Mouse (Mus musculus): Measurements from ENCODE around the gene Elavl2. TPM values are rescaled to one million over a fixed set of nuclear protein-coding genes. Genes with fewer than 3 reads are reported as not detected.

Gene Elavl2
- polyA plus RNA-seq, 1 experiment from 2014 or later: 141 TPM

- peaks cover 28% of the 10 kb centered on the region for H3K4me1 ChIP-seq (replicated peaks)
- peak overlapping the region; percentile 93 for H3K4me2 ChIP-seq
- H3K9ac ChIP-seq: peak overlapping the region; percentile 83
- no peaks in the 10 kb centered on the region for H3K36me3 ChIP-seq
- ATAC-seq (ENCODE audit: low FRiP score, low read depth): no peak
- peak overlapping the region; percentile 89 for H3K4me3 ChIP-seq
- H3K9me3 ChIP-seq: no peaks in the 10 kb centered on the region
- WGBS: 0% methylated on average over 7 of the region's 7 CpGs
- H3K27ac ChIP-seq (replicated peaks): peak overlapping the region; percentile 95
- no peaks in the 10 kb centered on the region for H3K27me3 ChIP-seq
These were observed 25.3 kb downstream of the Elavl2 start for GRCm38 (mm10) chr4:91375372-91375687.

- Histone ChIP-seq H3K27ac (replicated peaks) (peak overlapping the region; percentile 95), H3K36me3 (no peaks in the 10 kb centered on the region), H3K9ac (peak overlapping the region; percentile 83), H3K4me3 (peak overlapping the region; percentile 89), H3K4me2 (peak overlapping the region; percentile 93), H3K9me3 (no peaks in the 10 kb centered on the region), H3K27me3 (no peaks in the 10 kb centered on the region), H3K4me1 (replicated peaks) (peaks cover 28% of the 10 kb centered on the region)
- ATAC-seq (ENCODE audit: low FRiP score, low read depth): no peak
- WGBS: under 1% methylated on average over 46 of the region's 46 CpGs
These were observed 25.8 kb downstream of the Elavl2 start for GRCm38 (mm10) chr4:91374571-91375371.

- Histone ChIP-seq H3K4me1 (replicated peaks) (peaks cover 40% of the 10 kb centered on the region), H3K36me3 (no peaks in the 10 kb centered on the region), H3K27ac (replicated peaks) (peak overlapping the region; percentile 95), H3K9me3 (no peaks in the 10 kb centered on the region), H3K4me3 (peak overlapping the region; percentile 89), H3K4me2 (peak overlapping the region; percentile 93), H3K9ac (peak overlapping the region; percentile 83), H3K27me3 (no peaks in the 10 kb centered on the region)
- ATAC-seq (ENCODE audit: low FRiP score, low read depth): no peak
- WGBS: 4% methylated on average over 13 of the region's 13 CpGs
These were observed 27.7 kb downstream of the Elavl2 start for GRCm38 (mm10) chr4:91372844-91373243.

GRCm38 (mm10) chr4:91371819-91372215 lies 28.8 kb downstream of the Elavl2 start:
- ATAC-seq (ENCODE audit: low FRiP score, low read depth): peak; percentile 49
- under 1% methylated on average over 42 of the region's 44 CpGs for WGBS
- peaks cover 40% of the 10 kb centered on the region for H3K4me1 ChIP-seq (replicated peaks)
- peak overlapping the region; percentile 83 for H3K9ac ChIP-seq
- no peaks in the 10 kb centered on the region for H3K27me3 ChIP-seq
- H3K4me3 ChIP-seq: peak overlapping the region; percentile 89
- peak overlapping the region; percentile 93 for H3K4me2 ChIP-seq
- no peaks in the 10 kb centered on the region for H3K9me3 ChIP-seq
- H3K27ac ChIP-seq (replicated peaks): peak overlapping the region; percentile 95
- H3K36me3 ChIP-seq: no peaks in the 10 kb centered on the region

GRCm38 (mm10) chr4:91371131-91371818 lies 29.3 kb downstream of the Elavl2 start:
- H3K9ac ChIP-seq: peak overlapping the region; percentile 83
- ATAC-seq (ENCODE audit: low FRiP score, low read depth): peak; percentile 68
- no peaks in the 10 kb centered on the region for H3K9me3 ChIP-seq
- peaks cover 40% of the 10 kb centered on the region for H3K4me1 ChIP-seq (replicated peaks)
- H3K4me2 ChIP-seq: peak overlapping the region; percentile 93
- peak overlapping the region; percentile 89 for H3K4me3 ChIP-seq
- WGBS: under 1% methylated on average over 79 of the region's 82 CpGs
- no peaks in the 10 kb centered on the region for H3K36me3 ChIP-seq
- H3K27me3 ChIP-seq: no peaks in the 10 kb centered on the region
- H3K27ac ChIP-seq (replicated peaks): peak overlapping the region; percentile 95

- Histone ChIP-seq H3K36me3 (no peaks in the 10 kb centered on the region), H3K4me3 (no peak overlapping the region), H3K4me1 (replicated peaks) (peaks cover 40% of the 10 kb centered on the region), H3K9me3 (no peaks in the 10 kb centered on the region), H3K27me3 (no peaks in the 10 kb centered on the region), H3K27ac (replicated peaks) (no peak overlapping the region), H3K9ac (no peak overlapping the region), H3K4me2 (no peak overlapping the region)
- 73% methylated on average over 12 of the region's 12 CpGs for WGBS
- ATAC-seq (ENCODE audit: low FRiP score, low read depth): no peak; the same call in 1 of the 2 replicates
These were observed 35.3 kb downstream of the Elavl2 start for GRCm38 (mm10) chr4:91365276-91365675.

- no peaks in the 10 kb centered on the region for H3K9me3 ChIP-seq
- no peak for ATAC-seq (ENCODE audit: low FRiP score, low read depth)
- H3K4me2 ChIP-seq: no peak overlapping the region
- no peak overlapping the region for H3K4me3 ChIP-seq
- H3K9ac ChIP-seq: no peak overlapping the region
- no peak overlapping the region for H3K27ac ChIP-seq (replicated peaks)
- WGBS: 62% methylated on average over 4 of the region's 4 CpGs
- H3K36me3 ChIP-seq: no peaks in the 10 kb centered on the region
- H3K4me1 ChIP-seq (replicated peaks): peaks cover 32% of the 10 kb centered on the region
- no peaks in the 10 kb centered on the region for H3K27me3 ChIP-seq
These were observed 36.6 kb downstream of the Elavl2 start for GRCm38 (mm10) chr4:91363963-91364362.

- Histone ChIP-seq H3K4me2 (no peak overlapping the region), H3K27ac (replicated peaks) (no peak overlapping the region), H3K36me3 (no peaks in the 10 kb centered on the region), H3K4me1 (replicated peaks) (peaks cover 27% of the 10 kb centered on the region), H3K27me3 (no peaks in the 10 kb centered on the region), H3K9me3 (no peaks in the 10 kb centered on the region), H3K4me3 (no peak overlapping the region), H3K9ac (no peak overlapping the region)
- 0 out of 2 replicates have a peak, but pooled peaks have one; percentile 33 for ATAC-seq (ENCODE audit: low FRiP score, low read depth)
- WGBS: 29% methylated on average over 5 of the region's 5 CpGs
These were observed 38.1 kb downstream of the Elavl2 start for GRCm38 (mm10) chr4:91362520-91362919.

GRCm38 (mm10) chr4:91353138-91353537 lies 47.4 kb downstream of the Elavl2 start:
- Histone ChIP-seq H3K9me3 (no peaks in the 10 kb centered on the region), H3K4me2 (no peak overlapping the region), H3K4me1 (replicated peaks) (peaks cover 20% of the 10 kb centered on the region), H3K27ac (replicated peaks) (no peak overlapping the region), H3K27me3 (no peaks in the 10 kb centered on the region), H3K36me3 (peaks cover 5% of the 10 kb centered on the region), H3K4me3 (no peak overlapping the region), H3K9ac (no peak overlapping the region)
- ATAC-seq (ENCODE audit: low FRiP score, low read depth): peak; percentile 50
- whole genome bisulfite sequencing: 53% methylated on average over 9 of the region's 9 CpGs

GRCm38 (mm10) chr4:91349579-91349978 lies 51.0 kb downstream of the Elavl2 start:
- H3K27ac ChIP-seq (replicated peaks): no peak overlapping the region
- peaks cover 22% of the 10 kb centered on the region for H3K4me1 ChIP-seq (replicated peaks)
- WGBS: 88% methylated on average over 5 of the region's 5 CpGs
- peaks cover 5% of the 10 kb centered on the region for H3K36me3 ChIP-seq
- no peak overlapping the region for H3K4me3 ChIP-seq
- H3K9me3 ChIP-seq: no peaks in the 10 kb centered on the region
- H3K27me3 ChIP-seq: no peaks in the 10 kb centered on the region
- ATAC-seq (ENCODE audit: low FRiP score, low read depth): no peak
- no peak overlapping the region for H3K9ac ChIP-seq
- no peak overlapping the region for H3K4me2 ChIP-seq

- H3K27me3 ChIP-seq: no peaks in the 10 kb centered on the region
- H3K36me3 ChIP-seq: 0 out of 2 replicates have a peak, but pooled peaks cover 4% of the 10 kb centered on the region
- no peak overlapping the region for H3K27ac ChIP-seq (replicated peaks)
- H3K9me3 ChIP-seq: no peaks in the 10 kb centered on the region
- H3K4me1 ChIP-seq (replicated peaks): peaks cover 4% of the 10 kb centered on the region; the same call in 1 of the 2 replicates
- no peak overlapping the region for H3K9ac ChIP-seq
- no peak overlapping the region for H3K4me2 ChIP-seq
- H3K4me3 ChIP-seq: no peak overlapping the region
- ATAC-seq (ENCODE audit: low FRiP score, low read depth): no peak
- WGBS: 81% methylated on average over 4 of the region's 4 CpGs
These were observed 66.4 kb downstream of the Elavl2 start for GRCm38 (mm10) chr4:91334177-91334576.

GRCm38 (mm10) chr4:91310801-91311200 lies 89.8 kb downstream of the Elavl2 start:
- Histone ChIP-seq H3K4me2 (no peak overlapping the region), H3K27me3 (no peaks in the 10 kb centered on the region), H3K9ac (no peak overlapping the region), H3K9me3 (no peaks in the 10 kb centered on the region), H3K27ac (replicated peaks) (no peak overlapping the region), H3K36me3 (peaks cover 14% of the 10 kb centered on the region), H3K4me3 (no peak overlapping the region), H3K4me1 (replicated peaks) (peaks cover 19% of the 10 kb centered on the region)
- WGBS: 85% methylated on average over 1 of the region's 1 CpGs
- no peak for ATAC-seq (ENCODE audit: low FRiP score, low read depth)
